Mouse (Mus musculus) cerebellum, adult 2 months (tissue): ENCODE data around the gene Wbp2. TPM values are rescaled to one million over a fixed set of nuclear protein-coding genes. Genes with fewer than 3 reads are reported as not detected.
"Not testable (repeated sequence)": the region's sequence is repeated elsewhere in the genome, so short reads cannot be mapped to it uniquely, and the experiment has no call there.

Source experiments
- DNase-seq, 2 experiments: peaks; one replicate each; pipeline ENCODE4 v3.0.0; 2021
- H3K27ac ChIP-seq: fragments of 200-500 bp; 2 replicates; pipeline ENCODE4 v1.5.1; 2012; ENCODE audit warnings: low read length, control low read depth, inconsistent platforms; ENCODE audit not compliant: insufficient read depth
- H3K27me3 ChIP-seq: fragments of 200-500 bp; 2 replicates; pipeline ENCODE4 v1.6.1; 2012; ENCODE audit warnings: inconsistent platforms, mild to moderate bottlenecking, low read length, moderate library complexity; ENCODE audit not compliant: control insufficient read depth, insufficient read depth
- H3K4me1 ChIP-seq: fragments of 200-500 bp; 2 replicates; pipeline ENCODE4 v1.6.1; 2011; ENCODE audit warnings: low read length; ENCODE audit not compliant: control insufficient read depth, insufficient read depth
- H3K4me3 ChIP-seq: fragments of 200-500 bp; replicated peaks from 2 replicates; pipeline ENCODE3; 2011; ENCODE audit warnings: mild to moderate bottlenecking, low read depth, low read length, control low read depth; ENCODE audit not compliant: insufficient read depth
- CTCF ChIP-seq: fragments of 200-500 bp; IDR thresholded peaks from 2 replicates; pipeline ENCODE4 v1.5.1; 2011; ENCODE audit warnings: low read depth, mild to moderate bottlenecking, control low read depth, low read length, moderate library complexity, borderline replicate concordance; ENCODE audit not compliant: insufficient read depth
- POLR2A ChIP-seq: fragments of 200-500 bp; IDR thresholded peaks from 2 replicates; pipeline ENCODE4 v1.6.1; 2011; ENCODE audit warnings: low read length, control low read depth, borderline replicate concordance; ENCODE audit not compliant: insufficient read depth
- WGBS: fragments of 180-500 bp; shearing (Covaris S2); methylation state at CpG from one replicate; pipeline ENCODE4 v1.1.7; 2018; 5-methylcytosine and 5-hydroxymethylcytosine counted together
- polyA plus RNA-seq: library from polyadenylated mRNA; depleted of rRNA; stranded (reverse); fragments of >200 nt; gene quantifications from 2 replicates; pipeline ENCODE4 v1.2.3, GENCODE M21; 2012

The Wbp2 gene
- polyA plus RNA-seq, 1 experiment = 509 TPM

DNA sequence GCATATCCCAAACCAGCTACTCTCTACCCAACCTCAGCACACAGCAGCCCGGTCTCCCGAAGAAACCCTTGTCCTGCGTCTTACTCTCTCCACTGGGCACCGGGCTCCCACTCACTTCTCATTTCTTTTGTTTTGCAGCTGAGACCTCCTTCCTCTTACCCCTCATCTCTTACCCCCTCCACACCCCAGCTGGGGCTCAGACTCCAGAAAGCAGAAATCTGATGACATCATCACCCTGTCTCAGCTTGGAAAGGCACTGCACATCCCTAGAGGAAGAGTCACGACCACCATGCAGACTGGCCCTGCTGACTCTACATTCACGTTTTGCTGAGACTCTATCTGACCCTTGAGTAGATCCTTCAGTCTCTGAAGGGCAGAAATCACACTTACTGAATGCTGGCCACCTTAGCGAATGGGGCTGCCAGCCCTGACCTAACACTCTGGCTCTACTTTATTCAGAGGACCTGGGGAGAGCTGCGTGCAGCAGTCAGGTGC lies 43.2 kb upstream of the Wbp2 start:
- WGBS = 29% methylated on average over 8 of the region's 8 CpGs
- Histone ChIP-seq H3K27me3 (no peaks in the 10 kb centered on the region), H3K27ac (peak overlapping the region; percentile 72), H3K4me3 (peak overlapping the region; percentile 61), H3K4me1 (peaks cover 21% of the 10 kb centered on the region)
- no peak for TF ChIP-seq CTCF
- TF ChIP-seq POLR2A = no peak
- DNase-seq = no peak

DNA sequence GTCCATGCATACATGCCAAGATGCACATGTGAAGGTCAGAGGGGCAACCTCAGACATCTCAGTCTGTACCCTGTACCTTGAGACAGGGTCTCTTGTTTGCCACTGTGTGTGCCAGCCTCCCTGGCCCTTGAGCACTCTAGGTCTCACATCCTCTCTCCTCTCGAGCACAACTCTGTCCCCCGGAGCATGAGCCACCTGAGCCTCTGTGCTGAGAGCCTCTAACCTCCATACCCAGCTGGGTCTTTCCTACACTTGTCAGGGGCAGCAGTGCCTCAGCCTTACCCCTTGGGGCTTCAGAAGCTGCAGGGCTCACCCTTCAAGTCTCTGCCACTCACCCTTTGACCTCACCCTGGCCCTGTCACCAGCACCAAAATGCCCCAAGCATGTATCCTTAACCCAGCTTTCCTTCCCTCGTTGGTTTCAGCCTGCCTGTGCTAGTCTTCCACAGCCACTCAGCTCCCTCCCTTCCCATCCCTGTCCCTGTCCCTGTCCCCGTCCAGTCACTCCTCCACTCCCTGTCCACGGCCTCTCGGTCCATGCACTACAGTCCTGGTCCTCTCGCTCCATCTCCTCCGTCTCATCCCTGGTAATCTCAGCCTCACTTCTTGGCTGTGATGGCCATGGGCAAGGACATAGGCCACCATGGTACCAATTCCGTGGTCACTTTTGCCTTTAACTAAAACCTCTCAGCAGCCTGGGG lies 42.4 kb upstream of the Wbp2 start:
- DNase-seq = peak; percentile 9 to 26
- TF ChIP-seq POLR2A = no peak
- no peak for TF ChIP-seq CTCF
- H3K27ac ChIP-seq = no peak overlapping the region
- peaks cover 21% of the 10 kb centered on the region for H3K4me1 ChIP-seq
- 73% methylated on average over 9 of the region's 9 CpGs for WGBS
- no peak overlapping the region for H3K4me3 ChIP-seq
- H3K27me3 ChIP-seq = no peaks in the 10 kb centered on the region

DNA sequence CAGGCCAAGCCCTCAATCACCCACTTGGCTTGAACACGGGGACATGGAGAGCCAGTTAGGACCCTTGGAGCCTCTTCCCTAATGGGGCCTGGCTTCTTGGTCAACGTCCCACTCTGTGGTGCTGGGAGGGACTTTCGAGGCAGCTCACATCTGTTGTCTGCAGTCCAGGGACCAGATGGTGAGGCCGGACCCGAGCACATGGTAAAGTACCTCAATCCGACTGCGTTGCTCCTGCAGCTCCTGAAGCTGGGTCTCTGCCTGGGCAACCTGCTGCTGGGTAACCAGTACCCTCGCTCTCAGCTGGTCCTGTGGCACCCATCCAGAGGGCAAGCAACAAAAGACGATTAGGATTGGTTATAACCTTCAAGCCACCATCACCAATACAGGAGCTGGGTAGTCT lies 41.2 kb upstream of the Wbp2 start:
- H3K27ac ChIP-seq = no peak overlapping the region
- TF ChIP-seq CTCF = no peak
- no peak for TF ChIP-seq POLR2A

DNA sequence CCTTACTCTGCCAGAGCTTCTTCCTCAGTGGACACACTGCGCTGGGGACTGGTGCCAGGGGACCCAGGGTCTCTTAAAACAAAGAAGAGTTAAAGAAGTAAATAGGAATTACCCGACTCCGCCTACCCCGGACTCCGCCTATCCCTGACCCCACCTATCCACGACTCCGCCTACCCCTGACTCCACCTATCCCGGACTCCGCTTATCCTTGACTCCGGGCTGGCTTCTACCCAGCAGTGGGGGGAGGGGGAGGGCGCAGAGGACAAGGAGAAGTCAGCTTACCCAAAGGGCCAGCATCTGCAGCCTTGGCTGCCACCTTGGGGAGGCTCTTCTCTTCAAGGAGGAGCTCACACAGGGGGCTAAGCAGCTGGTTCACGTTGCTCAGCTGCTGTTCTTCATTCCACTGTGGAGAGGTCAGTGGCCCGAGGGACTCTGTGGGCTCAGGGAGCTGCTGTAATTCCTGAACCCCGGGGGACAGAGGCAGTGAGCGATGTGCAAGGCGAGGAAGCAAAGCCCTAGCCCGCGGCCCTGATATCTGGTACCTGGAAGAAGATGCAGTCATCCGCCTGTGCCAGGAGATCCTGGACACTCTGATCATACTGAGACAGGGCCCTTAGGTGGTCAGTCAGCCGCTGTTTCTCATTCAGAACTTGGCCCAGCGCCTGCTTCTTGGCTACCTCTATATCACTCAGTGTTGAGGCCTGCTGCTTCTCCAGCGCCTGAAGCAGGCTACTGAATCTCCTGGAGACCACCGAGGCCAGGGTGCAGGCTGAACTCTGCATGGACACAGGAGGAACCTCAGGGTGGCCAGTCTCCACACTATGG lies 40.6 kb upstream of the Wbp2 start, which contains the start of gene Trim47:
Trim47 (minus strand) TSS at position 55 of the 825 bp plus-strand sequence.
- Histone ChIP-seq H3K27ac (no peak within 1 kb of the TSS), H3K4me3 (no peak within 1 kb of the TSS), H3K4me1 (peaks cover 18% of the 10 kb centered on the region), H3K27me3 (no peaks in the 10 kb centered on the region)
- DNase-seq = peak; percentile 31 to 36
- 36% methylated on average over 23 of the region's 23 CpGs for WGBS
- TF ChIP-seq CTCF (no peak), POLR2A (no peak)

More for the DNA sequence above, 41.2 kb upstream of the Wbp2 start:
- Histone ChIP-seq H3K27me3 (no peaks in the 10 kb centered on the region), H3K4me1 (peaks cover 18% of the 10 kb centered on the region), H3K4me3 (no peak overlapping the region)
- peak; percentile 18 to 28 for DNase-seq
- 19% methylated on average over 9 of the region's 9 CpGs for WGBS

DNA sequence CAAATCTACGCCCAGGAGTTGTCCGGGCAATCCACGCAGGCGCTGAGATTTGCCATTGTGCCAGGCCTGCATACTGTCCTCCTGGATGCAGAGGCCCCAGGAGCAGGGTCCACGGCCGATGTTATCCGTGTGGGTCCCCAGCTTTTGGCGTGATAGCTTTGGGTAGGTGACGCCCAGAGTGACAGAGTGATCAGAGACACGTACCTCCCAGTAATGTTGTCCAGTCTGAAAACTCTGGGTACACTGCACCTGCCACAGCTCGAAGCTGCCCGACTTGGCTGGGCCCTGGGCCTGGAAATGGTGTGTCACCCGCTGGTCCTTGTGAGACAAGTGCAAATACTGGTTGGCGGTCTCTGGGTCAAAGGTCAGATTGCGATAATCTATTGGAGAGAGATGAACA lies 39.5 kb upstream of the Wbp2 start:
- TF ChIP-seq CTCF (no peak), POLR2A (no peak)
- Histone ChIP-seq H3K4me1 (peaks cover 15% of the 10 kb centered on the region), H3K27ac (no peak overlapping the region), H3K4me3 (no peak overlapping the region), H3K27me3 (no peaks in the 10 kb centered on the region)
- WGBS = 95% methylated on average over 15 of the region's 15 CpGs
- DNase-seq = peak in 1 of 2 experiments; percentile 5

DNA sequence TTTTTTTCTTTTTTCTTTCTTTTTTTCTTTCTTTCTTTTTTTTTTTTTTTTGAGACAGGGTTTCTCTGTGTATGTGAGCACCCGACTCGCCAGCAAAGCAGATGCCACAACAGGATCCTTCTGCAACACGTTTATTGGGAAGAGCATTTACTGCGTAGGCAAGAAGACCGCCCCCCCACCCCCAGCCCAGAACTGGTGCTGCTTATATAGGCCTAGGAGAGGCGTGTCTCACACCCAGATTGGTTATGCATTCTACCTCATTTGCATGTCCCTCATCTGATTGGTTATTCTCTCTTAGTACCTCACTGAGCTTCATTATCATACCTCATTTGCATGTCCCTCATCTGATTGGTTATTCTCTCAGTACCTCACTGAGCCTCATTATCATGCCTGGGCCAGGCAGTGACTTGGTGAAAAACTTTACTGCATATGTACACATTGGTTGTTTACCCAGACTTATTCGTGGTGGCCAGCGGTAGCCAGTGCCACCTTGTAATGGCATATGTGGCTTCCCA lies 35.0 kb upstream of the Wbp2 start:
- not testable (repeated sequence) for H3K27me3 ChIP-seq, H3K4me1 ChIP-seq, H3K27ac ChIP-seq, H3K4me3 ChIP-seq, DNase-seq
- WGBS = 93% methylated on average over 8 of the region's 8 CpGs

DNA sequence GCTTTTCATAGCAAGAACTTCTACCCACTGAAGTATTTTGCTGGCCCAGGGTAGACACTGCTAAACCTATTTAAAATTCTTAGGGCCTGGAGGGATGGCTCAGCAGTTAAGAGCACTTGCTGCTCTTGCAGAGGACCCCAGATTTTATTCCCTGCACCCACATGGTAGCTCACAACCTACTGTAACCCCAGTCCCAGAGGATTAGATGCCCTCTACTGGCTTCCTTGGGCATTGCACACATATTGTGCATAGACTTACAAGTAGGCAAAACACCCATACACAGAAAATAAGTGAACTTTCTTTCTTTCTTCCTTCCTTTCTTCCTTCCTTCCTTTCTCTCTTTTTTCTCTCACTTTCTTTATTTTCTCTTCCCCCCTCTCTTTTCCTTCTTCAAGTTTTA lies 31.0 kb upstream of the Wbp2 start:
- H3K27me3 ChIP-seq = no peaks in the 10 kb centered on the region
- no peak for TF ChIP-seq CTCF
- no peak for TF ChIP-seq POLR2A

DNA sequence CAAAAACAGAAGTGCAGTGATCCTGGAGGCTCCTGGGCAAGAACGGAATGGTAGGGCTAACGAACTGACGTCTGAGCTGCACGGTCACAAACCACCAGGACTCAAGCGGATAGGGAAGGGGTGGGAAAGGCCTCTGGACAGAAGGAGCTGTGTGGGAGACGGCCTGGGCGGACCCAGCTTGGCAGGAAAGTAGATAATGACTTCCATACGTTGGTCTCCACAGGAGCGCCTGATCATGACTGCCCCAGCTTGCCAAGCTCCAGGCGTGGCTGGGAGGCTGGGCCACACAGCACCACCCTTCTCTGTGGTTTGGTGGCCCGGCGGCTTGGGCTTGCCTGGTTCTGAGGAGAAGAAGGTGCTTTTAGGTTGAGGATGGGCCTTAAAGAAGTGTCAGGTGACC lies 30.4 kb upstream of the Wbp2 start:
- WGBS = 61% methylated on average over 12 of the region's 12 CpGs
- Histone ChIP-seq H3K4me1 (no peaks in the 10 kb centered on the region), H3K27ac (no peak overlapping the region), H3K27me3 (no peaks in the 10 kb centered on the region), H3K4me3 (no peak overlapping the region)
- TF ChIP-seq POLR2A = no peak
- TF ChIP-seq CTCF = no peak
- DNase-seq = no peak

More for the DNA sequence above, 31.0 kb upstream of the Wbp2 start:
- Histone ChIP-seq H3K4me3 (no peak overlapping the region), H3K4me1 (no peaks in the 10 kb centered on the region), H3K27ac (no peak overlapping the region)
- DNase-seq = no peak
